Mouse (Mus musculus) thymus, adult 2 months (tissue): Measurements from ENCODE around the gene Ins2.

ENCODE experiments used
- CTCF ChIP-seq: fragments of 200-500 bp; IDR thresholded peaks from 2 replicates; pipeline ENCODE4 v1.5.1; 2012; ENCODE audit warnings: mild to moderate bottlenecking, control low read depth, low read length, moderate library complexity, borderline replicate concordance; ENCODE audit not compliant: control insufficient read depth, poor library complexity, insufficient read depth; ENCODE audit errors: extremely low read depth
- POLR2A ChIP-seq: fragments of 200-500 bp; IDR thresholded peaks from 2 replicates; pipeline ENCODE4 v1.6.1; 2012; ENCODE audit warnings: mild to moderate bottlenecking, low read length, control low read depth, moderate library complexity; ENCODE audit not compliant: control insufficient read depth, poor library complexity, insufficient read depth; ENCODE audit errors: extremely low read depth

DNA sequence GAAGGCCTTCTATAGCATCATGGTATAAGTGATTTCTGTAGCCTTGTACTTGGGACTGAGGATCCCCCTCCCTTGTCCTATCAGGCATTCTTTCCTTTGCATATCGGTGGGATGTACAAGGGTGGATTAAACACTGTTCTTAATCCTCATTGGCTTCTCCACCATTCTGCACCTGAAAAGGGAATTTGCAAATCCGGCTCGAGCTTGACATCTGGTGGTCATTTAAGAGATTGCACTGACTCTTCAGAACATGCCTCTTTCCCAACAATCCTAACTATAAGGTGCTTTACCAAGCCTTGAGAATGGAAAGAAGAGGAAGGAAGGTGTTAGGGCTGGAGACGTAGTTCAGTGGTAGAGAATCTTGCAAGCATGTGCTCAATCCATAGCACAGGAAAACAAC, 71.1 kb downstream of the Ins2 start:
- no peak for TF ChIP-seq POLR2A
- no peak for TF ChIP-seq CTCF
